8 mouse cellular contexts compared by ENCODE assay signal in the genomic region with DNA sequence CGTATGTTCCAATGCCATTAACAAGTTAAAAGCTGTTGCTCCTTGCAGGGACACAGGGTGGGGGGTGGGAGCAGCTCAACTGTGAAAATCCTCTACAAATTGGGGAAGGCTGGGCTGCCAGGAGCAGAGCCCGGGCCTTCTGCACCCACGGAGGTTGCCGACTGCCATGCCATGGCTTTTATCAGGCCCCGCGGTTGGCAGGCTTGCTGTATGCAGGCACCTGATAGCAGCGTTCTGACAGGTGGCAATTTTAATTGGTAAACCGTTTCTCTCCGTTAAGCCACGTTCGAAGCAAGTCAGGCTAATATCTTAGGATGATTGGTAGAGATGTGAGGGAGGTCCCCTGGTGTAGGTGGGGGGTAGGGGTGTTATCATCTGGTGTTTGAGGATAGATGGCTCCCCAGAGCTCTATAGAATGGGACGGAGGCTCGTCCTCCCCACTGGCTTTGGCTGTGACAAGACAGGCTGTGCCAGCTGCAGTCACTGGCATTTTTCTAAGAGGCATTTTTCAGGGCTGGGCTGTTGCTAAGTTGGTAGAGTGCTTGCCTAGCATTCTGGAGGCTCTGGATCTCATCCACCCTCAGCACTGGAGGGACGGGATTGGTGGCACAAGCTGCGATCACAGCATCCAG.
DNase-seq lines count a peak whose midpoint lies in the region; ATAC-seq lines count a peak whose summit lies in the region.

No protein-coding gene starts in this region.

- H3K9ac ChIP-seq in forebrain, embryonic 11.5 days (ENCODE audit: low read length) = no peak overlapping the region
- peak overlapping the region; percentile 69 for H3K9ac ChIP-seq in liver, embryonic 12.5 days

- H3K27ac ChIP-seq in forebrain, embryonic 10.5 days = no peak overlapping the region
- H3K27ac ChIP-seq in forebrain, embryonic 11.5 days (ENCODE audit: low read depth, low read length) = no peak overlapping the region
- H3K27ac ChIP-seq in liver, embryonic 12.5 days = peak overlapping the region; percentile 99

- peaks cover 22% of the 10 kb centered on the region; the same call in 1 of the 2 replicates for H3K27me3 ChIP-seq in forebrain, embryonic 10.5 days (ENCODE audit: poor library complexity, severe bottlenecking)
- no peaks in the 10 kb centered on the region for H3K27me3 ChIP-seq in forebrain, embryonic 11.5 days (ENCODE audit: control insufficient read depth, insufficient read depth, low read length)
- H3K27me3 ChIP-seq in liver, embryonic 12.5 days (replicated peaks) = peaks cover 4% of the 10 kb centered on the region

- peaks cover 24% of the 10 kb centered on the region for H3K4me1 ChIP-seq in forebrain, embryonic 10.5 days
- H3K4me1 ChIP-seq in forebrain, embryonic 11.5 days (replicated peaks; ENCODE audit: control insufficient read depth, insufficient read depth, low read length) = peaks cover 3% of the 10 kb centered on the region; the same call in 1 of the 2 replicates
- H3K4me1 ChIP-seq in liver, embryonic 12.5 days = peaks cover 73% of the 10 kb centered on the region

- no peak overlapping the region for H3K4me3 ChIP-seq in forebrain, embryonic 10.5 days
- H3K4me3 ChIP-seq in forebrain, embryonic 11.5 days (ENCODE audit: low read depth, low read length) = no peak overlapping the region
- H3K4me3 ChIP-seq in liver, embryonic 12.5 days = peak overlapping the region; percentile 16; the same call in 1 of the 2 replicates

- no peak overlapping the region for H3K4me2 ChIP-seq in forebrain, embryonic 11.5 days (ENCODE audit: low read depth, low read length, severe bottlenecking)
- peak overlapping the region; percentile 59 for H3K4me2 ChIP-seq in liver, embryonic 12.5 days

- H3K36me3 ChIP-seq in forebrain, embryonic 10.5 days (replicated peaks) = no peaks in the 10 kb centered on the region
- H3K36me3 ChIP-seq in forebrain, embryonic 11.5 days (ENCODE audit: control insufficient read depth, insufficient read depth, low read length) = no peaks in the 10 kb centered on the region
- H3K36me3 ChIP-seq in liver, embryonic 12.5 days = no peaks in the 10 kb centered on the region

- no peaks in the 10 kb centered on the region for H3K9me3 ChIP-seq in forebrain, embryonic 10.5 days
- no peaks in the 10 kb centered on the region for H3K9me3 ChIP-seq in forebrain, embryonic 11.5 days (ENCODE audit: control insufficient read depth, low read length)
- no peaks in the 10 kb centered on the region for H3K9me3 ChIP-seq in liver, embryonic 12.5 days (replicated peaks)

- no peak for ATAC-seq in forebrain, embryonic 11.5 days (replicated peaks; ENCODE audit: low FRiP score)
- peak; percentile 94 for ATAC-seq in liver, embryonic 12.5 days

- WGBS in forebrain, embryonic 10.5 days = 46% methylated on average over 15 of the region's 15 CpGs
- 41% methylated on average over 15 of the region's 15 CpGs for WGBS in forebrain, embryonic 11.5 days
- 14% methylated on average over 15 of the region's 15 CpGs for WGBS in liver, embryonic 12.5 days (ENCODE audit: insufficient replicate concordance)

- peak; percentile 17 for DNase-seq in forebrain, embryonic 10.5 days (ENCODE audit: extremely low spot score, low spot score)
- no peak for DNase-seq in forebrain, embryonic 11.5 days (ENCODE audit: low spot score)
- peak; percentile 8 for DNase-seq in right cerebral cortex, adult 18-20 months
- DNase-seq in right cerebral cortex, adult 2 months (ENCODE audit: low spot score in 2 of 2) = no peak
- DNase-seq in spleen, postnatal 4 days (ENCODE audit: low spot score in 2 of 2) = peak; percentile 87 to 89
- DNase-seq in natural killer cell, adult 2 months (ENCODE audit: low spot score in 2 of 2) = no peak
- no peak for DNase-seq in embryo, embryonic 10.5 days (ENCODE audit: low spot score)

Comparison
In these comparisons a context has a peak if more than half of its experiments do, and no peak if none do; other contexts are left out.
1. DNase-seq: peak in forebrain, embryonic 10.5 days (single experiment), right cerebral cortex, adult 18-20 months (single experiment) and spleen, postnatal 4 days (2 of 2); none in forebrain, embryonic 11.5 days (single experiment), right cerebral cortex, adult 2 months (0 of 2), natural killer cell, adult 2 months (0 of 2) and embryo, embryonic 10.5 days (single experiment).